Mouse (Mus musculus): ENCODE measurements around the gene Ccdc8.

- TF ChIP-seq POLR2A (IDR thresholded peaks at IDR 0.05; ENCODE audit: extremely low read depth, insufficient read depth, low read length) (no peak), CTCF (IDR thresholded peaks at IDR 0.05; ENCODE audit: low read depth, low read length) (peak; percentile 96)
These were observed 7.1 kb downstream of the Ccdc8 start for GRCm38 (mm10) chr7:16999650-17000049.
